Mouse (Mus musculus) MEL (cell line): Measurements from ENCODE around the gene Gm20422. TPM values are rescaled to one million over a fixed set of nuclear protein-coding genes. Genes with fewer than 3 reads are reported as not detected.

Experiments
- DNase-seq: peaks from one replicate; pipeline ENCODE4 v3.0.0; 2011; ENCODE audit warnings: low read depth, low spot score
- H3K27ac ChIP-seq: 2 replicates; pipeline ENCODE4 v1.5.1; 2012; ENCODE audit warnings: low read depth, mild to moderate bottlenecking, control low read depth, low read length, moderate library complexity; ENCODE audit not compliant: control insufficient read depth
- H3K27me3 ChIP-seq, 2 experiments: fragments of 150-350 bp in 1 of 2; sonication (generic) in 1 of 2; 2 replicates each; pipeline ENCODE4 v1.6.1; 2012; ENCODE audit warnings: low read length in 2 of 2, mild to moderate bottlenecking in 2 of 2, improper control_type of control experiment in 1 of 2, moderate library complexity in 1 of 2; ENCODE audit not compliant: insufficient read depth in 2 of 2, control insufficient read depth in 1 of 2
- H3K36me3 ChIP-seq, 2 experiments: 2 replicates each; pipeline ENCODE4 v1.6.1; 2012 to 2014; ENCODE audit warnings: low read length in 2 of 2, improper control_type of control experiment in 1 of 2, inconsistent platforms in 1 of 2, mild to moderate bottlenecking in 1 of 2; ENCODE audit not compliant: insufficient read depth in 2 of 2, control insufficient read depth in 1 of 2
- H3K4me1 ChIP-seq, 2 experiments: fragments of 150-350 bp in 1 of 2; sonication (generic) in 1 of 2; 2 replicates each; pipeline ENCODE4 v1.6.1; 2012; ENCODE audit warnings: low read length in 2 of 2, improper control_type of control experiment in 1 of 2, mild to moderate bottlenecking in 1 of 2; ENCODE audit not compliant: insufficient read depth in 2 of 2, control insufficient read depth in 1 of 2
- H3K4me3 ChIP-seq, 2 experiments: fragments of 150-350 bp in 1 of 2; sonication (generic) in 1 of 2; 2 replicates each; pipeline ENCODE4 v1.5.1; 2012; ENCODE audit warnings: low read depth in 2 of 2, low read length in 2 of 2, mild to moderate bottlenecking in 2 of 2, moderate library complexity in 2 of 2, control low read depth in 1 of 2, improper control_type of control experiment in 1 of 2; ENCODE audit not compliant: control insufficient read depth in 1 of 2, insufficient read depth in 1 of 2
- H3K79me2 ChIP-seq: 2 replicates; pipeline ENCODE4 v1.6.1; 2012; ENCODE audit warnings: mild to moderate bottlenecking, low read length, moderate library complexity; ENCODE audit not compliant: control insufficient read depth, poor library complexity, insufficient read depth
- H3K9ac ChIP-seq: 2 replicates; pipeline ENCODE4 v1.6.1; 2012; ENCODE audit warnings: low read depth, mild to moderate bottlenecking, control low read depth, low read length, moderate library complexity; ENCODE audit not compliant: control insufficient read depth, poor library complexity, severe bottlenecking
- H3K9me3 ChIP-seq: fragments of 150-350 bp; sonication (generic); replicated peaks from 2 replicates; pipeline ENCODE4 v1.6.1; 2012; ENCODE audit warnings: mild to moderate bottlenecking, low read length, improper control_type of control experiment, moderate library complexity; ENCODE audit not compliant: insufficient read depth
- BHLHE40 ChIP-seq: IDR thresholded peaks from 2 replicates; pipeline ENCODE4 v1.6.1; 2012; ENCODE audit warnings: low read depth, mild to moderate bottlenecking, inconsistent platforms, low read length, improper control_type of control experiment, borderline replicate concordance
- E2F4 ChIP-seq: IDR thresholded peaks from 2 replicates; pipeline ENCODE4 v1.6.1; 2011; ENCODE audit warnings: low read depth, low read length, improper control_type of control experiment, borderline replicate concordance
- EP300 ChIP-seq, 2 experiments: IDR thresholded peaks; 2 replicates each; pipeline ENCODE4 v1.6.1; 2011; ENCODE audit warnings: improper control_type of control experiment in 2 of 2, low read length in 2 of 2, low read depth in 1 of 2, mild to moderate bottlenecking in 1 of 2
- ETS1 ChIP-seq: IDR thresholded peaks from 2 replicates; pipeline ENCODE4 v1.6.1; 2012; ENCODE audit warnings: low read depth, mild to moderate bottlenecking, inconsistent platforms, low read length, improper control_type of control experiment, moderate library complexity
- GABPA ChIP-seq: IDR thresholded peaks from 2 replicates; pipeline ENCODE4 v1.6.1; 2012; ENCODE audit warnings: low read depth, mild to moderate bottlenecking, inconsistent platforms, low read length, improper control_type of control experiment, moderate library complexity
- GATA1 ChIP-seq: IDR thresholded peaks from 2 replicates; pipeline ENCODE4 v1.6.1; 2011; ENCODE audit warnings: low read depth, low read length, improper control_type of control experiment
- HCFC1 ChIP-seq: IDR thresholded peaks from 2 replicates; pipeline ENCODE4 v1.6.1; 2012; ENCODE audit warnings: low read depth, mild to moderate bottlenecking, inconsistent platforms, low read length, improper control_type of control experiment, moderate library complexity
- NELFE ChIP-seq: IDR thresholded peaks from 2 replicates; pipeline ENCODE4 v1.6.1; 2011; ENCODE audit warnings: low read depth, low read length, improper control_type of control experiment
- NRF1 ChIP-seq: IDR thresholded peaks from 2 replicates; pipeline ENCODE4 v1.6.1; 2014; ENCODE audit warnings: low read depth, mild to moderate bottlenecking, inconsistent platforms, low read length, improper control_type of control experiment, moderate library complexity; ENCODE audit not compliant: poor library complexity, insufficient read depth, severe bottlenecking
- POLR2A ChIP-seq, 2 experiments: IDR thresholded peaks; 2 replicates each; pipeline ENCODE4 v1.6.1; 2011 to 2012; ENCODE audit warnings: low read length in 2 of 2, mild to moderate bottlenecking in 2 of 2, control low read depth in 1 of 2, improper control_type of control experiment in 1 of 2, low read depth in 1 of 2, moderate library complexity in 1 of 2; ENCODE audit not compliant: control insufficient read depth in 1 of 2, insufficient read depth in 1 of 2, poor library complexity in 1 of 2
- POLR2AphosphoS2 ChIP-seq: IDR thresholded peaks from 2 replicates; pipeline ENCODE4 v1.6.1; 2011; ENCODE audit warnings: low read length, improper control_type of control experiment
- RAD21 ChIP-seq: IDR thresholded peaks from 2 replicates; pipeline ENCODE4 v1.6.1; 2011; ENCODE audit warnings: mild to moderate bottlenecking, low read depth, low read length, improper control_type of control experiment
- SMC3 ChIP-seq: IDR thresholded peaks from 2 replicates; pipeline ENCODE4 v1.6.1; 2011; ENCODE audit warnings: low read depth, low read length, improper control_type of control experiment
- TCF12 ChIP-seq: IDR thresholded peaks from 2 replicates; pipeline ENCODE4 v1.6.1; 2014; ENCODE audit warnings: low read depth, mild to moderate bottlenecking, inconsistent platforms, low read length, improper control_type of control experiment, moderate library complexity
- USF1 ChIP-seq: IDR thresholded peaks from 2 replicates; pipeline ENCODE4 v1.6.1; 2014; ENCODE audit warnings: low read depth, mild to moderate bottlenecking, inconsistent platforms, low read length, improper control_type of control experiment, moderate library complexity
- ZKSCAN1 ChIP-seq: IDR thresholded peaks from 2 replicates; pipeline ENCODE4 v1.6.1; 2012; ENCODE audit warnings: low read depth, mild to moderate bottlenecking, inconsistent platforms, low read length, improper control_type of control experiment, moderate library complexity
- ZMIZ1 ChIP-seq: IDR thresholded peaks from 2 replicates; pipeline ENCODE4 v1.6.1; 2012; ENCODE audit warnings: low read depth, mild to moderate bottlenecking, inconsistent platforms, low read length, improper control_type of control experiment, moderate library complexity
- ZNF384 ChIP-seq: IDR thresholded peaks from 2 replicates; pipeline ENCODE4 v1.6.1; 2012; ENCODE audit warnings: low read depth, mild to moderate bottlenecking, inconsistent platforms, low read length, improper control_type of control experiment
- polyA plus RNA-seq, 2 experiments: library from polyadenylated mRNA; stranded (reverse) in 1 of 2; unstranded in 1 of 2; fragments of >175 nt in 1 of 2; fragments of >200 nt in 1 of 2; gene quantifications; 2 replicates each; pipeline versions ENCODE4 v1.2.1 to v1.2.4; 2012; ENCODE audit warnings: low replicate concordance in 2 of 2, low read depth in 1 of 2; ENCODE audit not compliant: insufficient read length in 2 of 2, insufficient read depth in 1 of 2, missing spikeins in 1 of 2
- total RNA-seq: library from RNA; depleted of rRNA; stranded (reverse); fragments of 300-350 nt; gene quantifications from 2 replicates; pipeline ENCODE4 v1.2.3, GENCODE M21; 2012

Gm20422 gene
- total and polyA plus RNA-seq, 3 experiments: not detected

GRCm38 (mm10) chr8:69802216-69802615 is 27.5 kb upstream of the Gm20422 start:
- TF ChIP-seq HCFC1 (no peak), RAD21 (no peak), E2F4 (no peak), ETS1 (no peak), NRF1 (no peak), GABPA (no peak), GATA1 (no peak), USF1 (no peak), BHLHE40 (no peak), POLR2A (IDR thresholded peaks at IDR 0.05; ENCODE audit: control insufficient read depth in 1 of 2, insufficient read depth in 1 of 2, low read depth in 1 of 2, low read length in 2 of 2, poor library complexity in 1 of 2) (no peak), SMC3 (no peak), EP300 (IDR thresholded peaks at IDR 0.05; ENCODE audit: low read depth in 1 of 2, low read length in 2 of 2) (no peak), POLR2AphosphoS2 (no peak), TCF12 (no peak), ZKSCAN1 (no peak), ZNF384 (no peak), ZMIZ1 (no peak), NELFE (no peak)
- Histone ChIP-seq H3K27ac (no peak overlapping the region), H3K4me3 (no peak overlapping the region), H3K9ac (no peak overlapping the region), H3K36me3 (peaks cover 0 to 9% of the 10 kb centered on the region in 2 experiments; a peak in 2 of 4 replicates), H3K27me3 (no peaks in the 10 kb centered on the region), H3K4me1 (no peaks in the 10 kb centered on the region), H3K79me2 (no peaks in the 10 kb centered on the region), H3K9me3 (no peaks in the 10 kb centered on the region)
- DNase-seq: no peak

- no peaks in the 10 kb centered on the region for H3K4me1 ChIP-seq
- H3K36me3 ChIP-seq: peaks cover 0 to 11% of the 10 kb centered on the region in 2 experiments; a peak in 2 of 4 replicates
- H3K9ac ChIP-seq: no peak overlapping the region
- H3K27me3 ChIP-seq: no peaks in the 10 kb centered on the region
- no peak overlapping the region for H3K4me3 ChIP-seq
- TF ChIP-seq POLR2AphosphoS2: peak; percentile 41; the same call in 1 of the 2 replicates
- no peak for TF ChIP-seq HCFC1
- no peak for DNase-seq
- H3K79me2 ChIP-seq: no peaks in the 10 kb centered on the region
- no peaks in the 10 kb centered on the region for H3K9me3 ChIP-seq
- no peak overlapping the region for H3K27ac ChIP-seq
These were observed 27.1 kb upstream of the Gm20422 start for GRCm38 (mm10) chr8:69801796-69802195.
